Mouse (Mus musculus) small intestine, adult 2 months (tissue): ENCODE measurements around the gene Bach2. TPM values are rescaled to one million over a fixed set of nuclear protein-coding genes. Genes with fewer than 3 reads are reported as not detected.

Experiments used
- H3K27ac ChIP-seq: fragments of 200-500 bp; 2 replicates; pipeline ENCODE4 v1.5.1; 2012; ENCODE audit warnings: low read depth, low read length, control low read depth, inconsistent platforms; ENCODE audit not compliant: insufficient read depth
- H3K27me3 ChIP-seq: fragments of 200-500 bp; 2 replicates; pipeline ENCODE4 v1.6.1; 2012; ENCODE audit warnings: mild to moderate bottlenecking, moderate library complexity, low read length, inconsistent platforms; ENCODE audit not compliant: control insufficient read depth, insufficient read depth
- H3K36me3 ChIP-seq: fragments of 200-500 bp; 2 replicates; pipeline ENCODE4 v1.6.1; 2012; ENCODE audit warnings: mild to moderate bottlenecking, low read length, control low read depth, inconsistent platforms; ENCODE audit not compliant: control insufficient read depth, insufficient read depth
- H3K4me1 ChIP-seq: fragments of 200-500 bp; 2 replicates; pipeline ENCODE4 v1.6.1; 2012; ENCODE audit warnings: low read length, inconsistent platforms, mixed read lengths; ENCODE audit not compliant: control insufficient read depth, insufficient read depth, insufficient read length
- H3K4me3 ChIP-seq: fragments of 200-500 bp; 2 replicates; pipeline ENCODE4 v1.5.1; 2012; ENCODE audit warnings: low read depth, mild to moderate bottlenecking, control low read depth, inconsistent platforms, low read length, moderate library complexity
- CTCF ChIP-seq: fragments of 200-500 bp; IDR thresholded peaks from 2 replicates; pipeline ENCODE4 v1.5.1; 2012; ENCODE audit warnings: low read depth, mild to moderate bottlenecking, control low read depth, inconsistent platforms, low read length, moderate library complexity, mixed read lengths; ENCODE audit not compliant: insufficient replicate concordance, insufficient read length; ENCODE audit errors: extremely low read depth
- POLR2A ChIP-seq: fragments of 200-500 bp; IDR thresholded peaks from 2 replicates; pipeline ENCODE4 v1.6.1; 2012; ENCODE audit warnings: low read depth, mild to moderate bottlenecking, control low read depth, inconsistent platforms, low read length, moderate library complexity
- WGBS: fragments of 180-500 bp; shearing (Covaris S2); methylation state at CpG from one replicate; pipeline ENCODE4 v1.1.7; 2018; 5-methylcytosine and 5-hydroxymethylcytosine counted together
- polyA plus RNA-seq: library from polyadenylated mRNA; depleted of rRNA; stranded (reverse); fragments of >200 nt; gene quantifications from 2 replicates; pipeline ENCODE4 v1.2.3, GENCODE M21; 2012

Bach2 gene
- polyA plus RNA-seq, 1 experiment: 3.5 TPM

- Histone ChIP-seq H3K4me3 (no peak overlapping the region), H3K36me3 (no peaks in the 10 kb centered on the region), H3K4me1 (no peaks in the 10 kb centered on the region), H3K27ac (no peak overlapping the region), H3K27me3 (no peaks in the 10 kb centered on the region)
- WGBS: 86% methylated on average over 11 of the region's 11 CpGs
- TF ChIP-seq POLR2A (no peak), CTCF (no peak)
These were observed 191.5 kb downstream of the Bach2 start for GRCm38 (mm10) chr4:32430136-32430535.

GRCm38 (mm10) chr4:32430981-32431380 is 192.4 kb downstream of the Bach2 start:
- H3K36me3 ChIP-seq: no peaks in the 10 kb centered on the region
- TF ChIP-seq POLR2A: no peak
- no peak for TF ChIP-seq CTCF
- 38% methylated on average over 7 of the region's 7 CpGs for WGBS

GRCm38 (mm10) chr4:32432271-32432781 is 193.7 kb downstream of the Bach2 start:
- no peaks in the 10 kb centered on the region for H3K4me1 ChIP-seq
- no peak overlapping the region for H3K4me3 ChIP-seq
- H3K27me3 ChIP-seq: no peaks in the 10 kb centered on the region
- TF ChIP-seq CTCF (no peak), POLR2A (no peak)
- no peaks in the 10 kb centered on the region for H3K36me3 ChIP-seq
- no peak overlapping the region for H3K27ac ChIP-seq
- WGBS: 56% methylated on average over 10 of the region's 10 CpGs

More at GRCm38 (mm10) chr4:32430981-32431380, 192.4 kb downstream of the Bach2 start:
- Histone ChIP-seq H3K27ac (no peak overlapping the region), H3K27me3 (no peaks in the 10 kb centered on the region), H3K4me1 (no peaks in the 10 kb centered on the region), H3K4me3 (no peak overlapping the region)

GRCm38 (mm10) chr4:32432945-32433344 is 194.3 kb downstream of the Bach2 start:
- TF ChIP-seq POLR2A: no peak
- TF ChIP-seq CTCF: no peak

GRCm38 (mm10) chr4:32434612-32435011 is 196.0 kb downstream of the Bach2 start:
- Histone ChIP-seq H3K36me3 (no peaks in the 10 kb centered on the region), H3K27me3 (no peaks in the 10 kb centered on the region), H3K27ac (no peak overlapping the region), H3K4me3 (no peak overlapping the region), H3K4me1 (no peaks in the 10 kb centered on the region)
- 67% methylated on average over 1 of the region's 1 CpGs for WGBS
- no peak for TF ChIP-seq CTCF
- TF ChIP-seq POLR2A: no peak

More at GRCm38 (mm10) chr4:32432945-32433344, 194.3 kb downstream of the Bach2 start:
- WGBS: 75% methylated on average over 6 of the region's 6 CpGs
- Histone ChIP-seq H3K4me1 (no peaks in the 10 kb centered on the region), H3K4me3 (no peak overlapping the region), H3K36me3 (no peaks in the 10 kb centered on the region), H3K27ac (no peak overlapping the region), H3K27me3 (no peaks in the 10 kb centered on the region)

- Histone ChIP-seq H3K27ac (no peak overlapping the region), H3K4me1 (no peaks in the 10 kb centered on the region), H3K27me3 (no peaks in the 10 kb centered on the region), H3K36me3 (no peaks in the 10 kb centered on the region), H3K4me3 (no peak overlapping the region)
- TF ChIP-seq CTCF (no peak), POLR2A (no peak)
- 85% methylated on average over 11 of the region's 11 CpGs for WGBS
These were observed 201.6 kb downstream of the Bach2 start for GRCm38 (mm10) chr4:32439974-32440739.

- Histone ChIP-seq H3K4me3 (no peak overlapping the region), H3K4me1 (no peaks in the 10 kb centered on the region), H3K27me3 (no peaks in the 10 kb centered on the region), H3K27ac (no peak overlapping the region), H3K36me3 (no peaks in the 10 kb centered on the region)
- 84% methylated on average over 6 of the region's 6 CpGs for WGBS
- TF ChIP-seq POLR2A (no peak), CTCF (no peak)
These were observed 202.1 kb downstream of the Bach2 start for GRCm38 (mm10) chr4:32440740-32441072.
